Mouse (Mus musculus): ENCODE results near the gene Gnb2.

DNA sequence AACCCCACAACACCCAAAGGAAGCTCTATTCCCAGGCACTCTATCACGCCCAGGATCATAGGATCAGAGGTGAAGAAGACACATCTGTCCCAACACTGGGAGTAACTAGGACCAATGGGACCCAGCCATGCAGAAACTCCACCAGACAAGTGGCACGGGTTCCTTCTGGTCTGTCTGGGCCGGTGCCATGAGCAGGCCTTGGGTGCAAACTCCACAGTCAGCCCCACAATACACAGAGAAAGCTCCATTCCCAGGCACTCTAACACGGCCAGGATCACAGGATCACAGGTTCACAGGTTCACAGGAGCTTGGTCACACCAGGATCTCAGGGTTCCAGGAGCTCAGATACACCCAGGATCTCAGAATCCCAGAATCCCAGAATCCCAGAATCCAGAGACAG lies 12.3 kb upstream of the Gnb2 start:
- no peak for TF ChIP-seq GATA1 (IDR thresholded peaks at IDR 0.05; ENCODE audit: borderline replicate concordance, low read length)
- no peak for TF ChIP-seq CTCF (IDR thresholded peaks at IDR 0.05; ENCODE audit: low read depth, low read length)
- TF ChIP-seq GATA2 (IDR thresholded peaks at IDR 0.05; ENCODE audit: borderline replicate concordance, low read depth, low read length), result no peak
- no peak for TF ChIP-seq POLR2AphosphoS5 (IDR thresholded peaks at IDR 0.05; ENCODE audit: insufficient replicate concordance, low read depth, low read length)

Measured in G1E (cell line).